Mouse (Mus musculus): ENCODE data around the gene Adprhl1. TPM values are rescaled to one million over a fixed set of nuclear protein-coding genes. Genes with fewer than 3 reads are reported as not detected.

Gene Adprhl1
- polyA plus RNA-seq, 1 experiment from 2014 or later: 0.04 TPM

DNA sequence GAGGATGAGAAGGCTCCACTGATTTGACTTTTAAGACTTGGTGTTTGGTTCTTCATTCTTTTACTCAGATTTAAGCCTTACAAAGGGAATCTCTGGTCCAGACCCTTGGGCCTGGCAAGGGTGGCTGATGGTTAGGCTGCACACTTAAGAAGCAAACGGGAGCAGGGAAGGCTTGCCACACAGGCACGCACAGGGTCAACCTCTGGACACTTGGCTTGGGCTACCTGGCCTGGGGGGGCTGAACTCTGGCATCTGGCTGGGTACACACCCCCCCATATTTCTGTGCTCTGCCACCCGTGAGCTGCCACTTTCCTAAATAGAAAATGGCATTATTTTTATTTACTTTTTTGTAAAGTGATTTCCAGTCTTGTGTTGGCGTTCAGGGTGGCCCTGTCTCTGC is 79.2 kb downstream of the Adprhl1 start:
- Histone ChIP-seq H3K36me3 (ENCODE audit: inconsistent target) (peaks cover 68% of the 10 kb centered on the region), H3K27ac (no peak overlapping the region)
- WGBS (ENCODE audit: missing documents): 86% methylated on average over 4 of the region's 4 CpGs

DNA sequence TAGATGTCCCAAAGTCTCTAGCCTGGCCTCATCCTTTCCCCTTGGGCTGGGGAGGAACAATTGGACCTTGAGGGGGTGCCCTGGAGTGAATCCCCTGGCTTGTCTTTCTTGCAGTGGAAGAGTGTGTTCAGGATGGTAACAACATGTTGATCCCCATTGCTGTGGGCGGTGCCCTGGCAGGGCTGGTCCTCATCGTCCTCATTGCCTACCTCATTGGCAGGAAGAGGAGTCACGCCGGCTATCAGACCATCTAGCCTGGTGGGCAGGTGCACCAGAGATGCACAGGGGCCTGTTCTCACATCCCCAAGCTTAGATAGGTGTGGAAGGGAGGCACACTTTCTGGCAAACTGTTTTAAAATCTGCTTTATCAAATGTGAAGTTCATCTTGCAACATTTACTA is 79.7 kb downstream of the Adprhl1 start:
- WGBS (ENCODE audit: missing documents): 93% methylated on average over 3 of the region's 4 CpGs
- Histone ChIP-seq H3K27ac (no peak overlapping the region), H3K4me3 (ENCODE audit: inconsistent target) (no peak overlapping the region), H3K79me2 (ENCODE audit: inconsistent target) (peaks cover 36% of the 10 kb centered on the region), H3K36me3 (ENCODE audit: inconsistent target) (peaks cover 73% of the 10 kb centered on the region)

More for the DNA sequence above, 79.2 kb downstream of the Adprhl1 start:
- H3K4me3 ChIP-seq (ENCODE audit: inconsistent target): no peak overlapping the region
- H3K79me2 ChIP-seq (ENCODE audit: inconsistent target): peaks cover 30% of the 10 kb centered on the region

Other genes with a start within 250 kb of the Adprhl1 start
- gene F7, start 228.1 kb downstream of the Adprhl1 start, polyA plus RNA-seq (2018): 1.3 to 5.2 TPM (median 2.3 TPM) in 3 replicates
- 1.3 to 4.8 TPM (median 3.4 TPM) in 3 replicates for gene F10, start 216.9 kb downstream of the Adprhl1 start, polyA plus RNA-seq (2018)
- gene Proz, start 193.2 kb downstream of the Adprhl1 start, polyA plus RNA-seq (2018): not detected in 3 replicates
- 10.7 to 16.7 TPM (median 13.2 TPM) in 3 replicates for gene Pcid2, start 148.7 kb downstream of the Adprhl1 start, polyA plus RNA-seq (2018)
- gene Cul4a, start 148.5 kb downstream of the Adprhl1 start, polyA plus RNA-seq (2018): 36.8 to 51.4 TPM (median 43.9 TPM) in 3 replicates
- gene Lamp1, start 95.0 kb downstream of the Adprhl1 start, polyA plus RNA-seq (2018): 2,068 to 3,979 TPM (median 3,748 TPM) in 3 replicates
- 0.34 to 2.2 TPM in 2 of 3 replicates, not detected in the other for gene Grtp1, start 53.5 kb downstream of the Adprhl1 start, polyA plus RNA-seq (2018)
- 15.6 to 22.2 TPM (median 18.5 TPM) in 3 replicates for gene Dcun1d2, start 34.0 kb upstream of the Adprhl1 start, polyA plus RNA-seq (2018)
- gene Tmco3, start 34.0 kb upstream of the Adprhl1 start, polyA plus RNA-seq (2018): 14.2 to 17.3 TPM (median 16.8 TPM) in 3 replicates
- 30.2 to 74.7 TPM (median 31.2 TPM) in 3 replicates for gene Tfdp1, start 84.6 kb upstream of the Adprhl1 start, polyA plus RNA-seq (2018)
- not detected in 3 replicates for gene Atp4b, start 142.7 kb upstream of the Adprhl1 start, polyA plus RNA-seq (2018)
- not detected in 3 replicates for gene Grk1, start 150.9 kb upstream of the Adprhl1 start, polyA plus RNA-seq (2018)
- not detected in 3 replicates for gene Tmem255b, start 181.0 kb upstream of the Adprhl1 start, polyA plus RNA-seq (2018)
- 596 to 877 TPM (median 653 TPM) in 3 replicates for gene Gas6, start 240.3 kb upstream of the Adprhl1 start, polyA plus RNA-seq (2018)